Mouse (Mus musculus): ENCODE measurements around the gene Tapt1. TPM values are rescaled to one million over a fixed set of nuclear protein-coding genes. Genes with fewer than 3 reads are reported as not detected.
"Not testable (repeated sequence)": the region's sequence is repeated elsewhere in the genome, so short reads cannot be mapped to it uniquely, and the experiment has no call there.

The Tapt1 gene
- polyA plus RNA-seq, 1 experiment from 2014 or later, result 14.0 TPM

DNA sequence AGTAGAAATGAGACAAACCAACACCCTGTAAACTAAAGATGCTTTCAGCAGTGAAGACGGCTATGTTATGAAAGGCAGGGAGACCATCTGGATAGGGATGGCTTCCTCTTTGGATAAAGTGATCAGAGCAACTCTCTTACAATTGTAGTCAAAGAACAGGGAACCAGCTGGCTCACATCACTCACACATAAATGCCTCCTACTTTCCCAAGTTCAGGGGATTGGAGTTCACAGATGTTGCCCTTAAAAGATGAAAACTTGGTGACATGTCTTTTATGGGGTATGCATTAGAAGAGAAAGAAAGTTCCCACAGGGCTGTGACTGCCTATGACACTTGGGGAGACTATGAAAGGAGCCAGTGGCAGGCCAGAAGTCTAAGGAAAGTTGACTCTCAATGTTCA, 73.4 kb downstream of the Tapt1 start:
- no peaks in the 10 kb centered on the region for H3K36me3 ChIP-seq (ENCODE audit: inconsistent target)
- no peak overlapping the region for H3K27ac ChIP-seq
- no peaks in the 10 kb centered on the region for H3K79me2 ChIP-seq (ENCODE audit: inconsistent target)
- H3K4me3 ChIP-seq (ENCODE audit: inconsistent target), result no peak overlapping the region
- WGBS (ENCODE audit: missing documents), result 87% methylated on average over 1 of the region's 1 CpGs

- 96% methylated on average over 4 of the region's 4 CpGs for WGBS (ENCODE audit: missing documents)
- Histone ChIP-seq H3K79me2 (ENCODE audit: inconsistent target) (no peaks in the 10 kb centered on the region), H3K4me3 (ENCODE audit: inconsistent target) (no peak overlapping the region), H3K36me3 (ENCODE audit: inconsistent target) (no peaks in the 10 kb centered on the region), H3K27ac (no peak overlapping the region)
Measured at GRCm38 (mm10) chr5:44151327-44152051, 74.9 kb downstream of the Tapt1 start.

GRCm38 (mm10) chr5:44147732-44148131, 78.7 kb downstream of the Tapt1 start:
- 100% methylated on average over 3 of the region's 3 CpGs for WGBS (ENCODE audit: missing documents)
- H3K79me2 ChIP-seq (ENCODE audit: inconsistent target), result no peaks in the 10 kb centered on the region
- no peak overlapping the region for H3K4me3 ChIP-seq (ENCODE audit: inconsistent target)
- no peaks in the 10 kb centered on the region for H3K36me3 ChIP-seq (ENCODE audit: inconsistent target)
- no peak overlapping the region for H3K27ac ChIP-seq

GRCm38 (mm10) chr5:44146437-44147332, 79.7 kb downstream of the Tapt1 start:
- no peaks in the 10 kb centered on the region for H3K79me2 ChIP-seq (ENCODE audit: inconsistent target)
- H3K4me3 ChIP-seq (ENCODE audit: inconsistent target), result no peak overlapping the region
- WGBS (ENCODE audit: missing documents), result 47% methylated on average over 6 of the region's 6 CpGs
- no peak overlapping the region for H3K27ac ChIP-seq
- H3K36me3 ChIP-seq (ENCODE audit: inconsistent target), result no peaks in the 10 kb centered on the region

GRCm38 (mm10) chr5:44143467-44144235, 82.8 kb downstream of the Tapt1 start:
- no peaks in the 10 kb centered on the region for H3K79me2 ChIP-seq (ENCODE audit: inconsistent target)
- no peaks in the 10 kb centered on the region for H3K36me3 ChIP-seq (ENCODE audit: inconsistent target)
- no peak overlapping the region for H3K4me3 ChIP-seq (ENCODE audit: inconsistent target)
- H3K27ac ChIP-seq, result no peak overlapping the region
- 76% methylated on average over 8 of the region's 8 CpGs for WGBS (ENCODE audit: missing documents)

DNA sequence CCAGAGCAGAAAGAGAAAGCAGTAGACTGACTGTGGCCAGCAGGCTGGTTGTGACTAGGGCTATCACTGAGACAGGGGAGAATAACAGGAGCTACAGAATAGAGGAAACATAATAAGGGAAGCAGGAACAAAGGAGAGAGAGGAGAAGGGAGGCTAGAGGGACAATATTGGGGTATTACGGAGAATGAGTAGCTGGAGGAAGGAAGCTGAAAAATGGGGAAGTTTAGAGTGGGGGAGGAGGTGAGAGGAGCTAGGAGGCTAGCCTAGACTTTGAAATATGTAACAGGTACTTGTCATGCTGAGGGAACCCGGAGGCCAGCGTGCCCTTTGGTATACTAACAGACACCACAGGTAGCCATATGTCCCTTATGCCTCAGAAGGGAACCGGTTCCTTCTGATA, 98.9 kb downstream of the Tapt1 start:
- 31% methylated on average over 4 of the region's 4 CpGs for WGBS (ENCODE audit: missing documents)
- Histone ChIP-seq H3K27ac (no peak overlapping the region), H3K36me3 (ENCODE audit: inconsistent target) (no peaks in the 10 kb centered on the region), H3K79me2 (ENCODE audit: inconsistent target) (no peaks in the 10 kb centered on the region), H3K4me3 (ENCODE audit: inconsistent target) (no peak overlapping the region)

- H3K36me3 ChIP-seq (ENCODE audit: inconsistent target); H3K4me3 ChIP-seq (ENCODE audit: inconsistent target); H3K79me2 ChIP-seq (ENCODE audit: inconsistent target); H3K27ac ChIP-seq: not testable (repeated sequence)
- WGBS (ENCODE audit: missing documents), result 100% methylated on average over 5 of the region's 8 CpGs
Measured at GRCm38 (mm10) chr5:44126574-44126973, 99.9 kb downstream of the Tapt1 start.

Other genes starting within 250 kb of the Tapt1 start
- gene Fgfbp1, start 244.8 kb downstream of the Tapt1 start, polyA plus RNA-seq (2018), result not detected in 3 replicates
- gene Prom1, start 124.6 kb downstream of the Tapt1 start, polyA plus RNA-seq (2018), result 0.20 TPM in 1 of 3 replicates, not detected in the others